Mouse (Mus musculus): ENCODE data around the gene Gpr143.

GRCm38 (mm10) chrX:152781720-152782403, at the start of gene Gpr143:
- TF ChIP-seq POLR2A (IDR thresholded peaks at IDR 0.05; ENCODE audit: borderline replicate concordance, extremely low read depth, low read depth, low read length) (no peak), CTCF (IDR thresholded peaks at IDR 0.05; ENCODE audit: insufficient read depth, low read length) (no peak)

All from lung, adult 2 months (tissue).